Mouse (Mus musculus): ENCODE results near the gene 6030408B16Rik. TPM values are rescaled to one million over a fixed set of nuclear protein-coding genes. Genes with fewer than 3 reads are reported as not detected.

The 6030408B16Rik gene
- total and polyA plus RNA-seq, 2 experiments from 2014 or later = 0.30 to 1.00 TPM

GRCm38 (mm10) chr15:101297988-101298387 lies 5.0 kb downstream of the 6030408B16Rik start:
- Histone ChIP-seq H3K9ac (no peak overlapping the region), H3K36me3 (ENCODE audit: insufficient read depth) (no peaks in the 10 kb centered on the region), H3K4me2 (ENCODE audit: low read depth) (no peak overlapping the region), H3K4me3 (ENCODE audit: low read depth, low read length) (no peak overlapping the region), H3K27me3 (ENCODE audit: insufficient read depth, low read length) (no peaks in the 10 kb centered on the region), H3K9me3 (ENCODE audit: low read length) (no peaks in the 10 kb centered on the region), H3K4me1 (ENCODE audit: insufficient read depth) (no peaks in the 10 kb centered on the region), H3K27ac (ENCODE audit: low read depth, low read length) (no peak overlapping the region)
- DNase-seq (no peak), ATAC-seq (no peak)
- TF ChIP-seq CTCF (IDR thresholded peaks at IDR 0.05; ENCODE audit: low read depth) = no peak
- WGBS = 33% methylated on average over 7 of the region's 7 CpGs

- Histone ChIP-seq H3K4me2 (ENCODE audit: low read depth) (no peak overlapping the region), H3K9me3 (ENCODE audit: low read length) (no peaks in the 10 kb centered on the region), H3K36me3 (ENCODE audit: insufficient read depth) (no peaks in the 10 kb centered on the region), H3K27ac (ENCODE audit: low read depth, low read length) (no peak overlapping the region), H3K9ac (no peak overlapping the region), H3K4me1 (ENCODE audit: insufficient read depth) (no peaks in the 10 kb centered on the region), H3K27me3 (ENCODE audit: insufficient read depth, low read length) (no peaks in the 10 kb centered on the region), H3K4me3 (ENCODE audit: low read depth, low read length) (no peak overlapping the region)
- no peak for TF ChIP-seq CTCF (IDR thresholded peaks at IDR 0.05; ENCODE audit: low read depth)
- ATAC-seq (no peak), DNase-seq (no peak)
- WGBS = 17% methylated on average over 7 of the region's 7 CpGs
These were observed 5.5 kb downstream of the 6030408B16Rik start for GRCm38 (mm10) chr15:101298550-101298949.

GRCm38 (mm10) chr15:101299480-101299960 lies 6.5 kb downstream of the 6030408B16Rik start:
- Histone ChIP-seq H3K27me3 (ENCODE audit: insufficient read depth, low read length) (no peaks in the 10 kb centered on the region), H3K9ac (no peak overlapping the region), H3K4me2 (ENCODE audit: low read depth) (no peak overlapping the region), H3K4me3 (ENCODE audit: low read depth, low read length) (no peak overlapping the region), H3K9me3 (ENCODE audit: low read length) (no peaks in the 10 kb centered on the region), H3K4me1 (ENCODE audit: insufficient read depth) (no peaks in the 10 kb centered on the region), H3K27ac (ENCODE audit: low read depth, low read length) (no peak overlapping the region), H3K36me3 (ENCODE audit: insufficient read depth) (no peaks in the 10 kb centered on the region)
- no peak for ATAC-seq
- 88% methylated on average over 14 of the region's 14 CpGs for WGBS
- no peak for TF ChIP-seq CTCF (IDR thresholded peaks at IDR 0.05; ENCODE audit: low read depth)
- no peak for DNase-seq

DNA sequence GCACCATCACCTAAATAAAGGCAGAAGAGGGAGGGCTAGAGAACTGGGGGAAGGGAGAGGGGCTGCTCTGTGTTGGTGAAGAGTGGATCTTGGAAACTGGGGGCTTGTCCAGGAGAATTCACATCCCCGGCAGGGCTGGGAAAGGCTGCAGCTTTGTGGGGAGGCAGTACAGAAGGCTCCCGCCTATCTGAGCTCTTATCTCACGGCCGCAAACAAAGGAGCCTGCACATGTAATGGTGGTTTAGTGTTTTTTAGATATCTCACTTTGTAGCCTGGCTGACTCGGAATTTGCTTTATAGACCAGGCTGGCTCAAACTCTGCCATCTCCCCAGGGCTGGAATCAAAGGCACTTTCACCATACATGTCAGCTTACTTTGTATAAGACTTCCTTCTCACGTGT lies 7.1 kb downstream of the 6030408B16Rik start:
- 76% methylated on average over 6 of the region's 6 CpGs for WGBS
- TF ChIP-seq CTCF (IDR thresholded peaks at IDR 0.05; ENCODE audit: low read depth) = no peak
- no peaks in the 10 kb centered on the region for H3K9me3 ChIP-seq (ENCODE audit: low read length)

GRCm38 (mm10) chr15:101302201-101302600 lies 9.2 kb downstream of the 6030408B16Rik start:
- WGBS = 82% methylated on average over 3 of the region's 3 CpGs
- no peak for ATAC-seq
- H3K27ac ChIP-seq (ENCODE audit: low read depth, low read length) = no peak overlapping the region

More for the DNA sequence above, 7.1 kb downstream of the 6030408B16Rik start:
- no peak overlapping the region for H3K4me2 ChIP-seq (ENCODE audit: low read depth)
- no peaks in the 10 kb centered on the region for H3K4me1 ChIP-seq (ENCODE audit: insufficient read depth)
- H3K4me3 ChIP-seq (ENCODE audit: low read depth, low read length) = no peak overlapping the region
- no peaks in the 10 kb centered on the region for H3K36me3 ChIP-seq (ENCODE audit: insufficient read depth)
- no peaks in the 10 kb centered on the region for H3K27me3 ChIP-seq (ENCODE audit: insufficient read depth, low read length)
- H3K9ac ChIP-seq = no peak overlapping the region
- DNase-seq (no peak), ATAC-seq (no peak)
- no peak overlapping the region for H3K27ac ChIP-seq (ENCODE audit: low read depth, low read length)

DNA sequence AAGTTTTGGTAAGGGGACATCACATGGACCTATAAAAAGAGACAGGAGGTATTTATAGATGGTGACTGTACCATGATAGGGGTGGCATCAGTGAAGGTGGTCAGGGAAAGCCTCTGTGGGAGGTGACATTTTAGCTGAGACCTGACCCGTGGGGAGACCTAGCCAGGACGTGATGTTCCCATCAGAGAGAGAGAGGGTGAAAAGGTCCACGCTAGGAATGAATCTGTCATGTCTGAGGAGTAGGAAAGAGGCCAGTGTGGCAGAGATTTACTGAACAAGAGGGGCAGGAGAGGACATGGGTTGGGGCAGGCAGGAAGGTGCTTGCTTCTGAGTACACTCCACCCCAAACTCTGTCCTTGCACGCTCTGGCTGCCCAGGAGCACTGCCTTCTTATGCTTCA lies 10.8 kb downstream of the 6030408B16Rik start:
- Histone ChIP-seq H3K4me3 (ENCODE audit: low read depth, low read length) (no peak overlapping the region), H3K4me1 (ENCODE audit: insufficient read depth) (no peaks in the 10 kb centered on the region), H3K36me3 (ENCODE audit: insufficient read depth) (no peaks in the 10 kb centered on the region), H3K27me3 (ENCODE audit: insufficient read depth, low read length) (no peaks in the 10 kb centered on the region), H3K9ac (no peak overlapping the region), H3K9me3 (ENCODE audit: low read length) (no peaks in the 10 kb centered on the region), H3K4me2 (ENCODE audit: low read depth) (no peak overlapping the region), H3K27ac (ENCODE audit: low read depth, low read length) (no peak overlapping the region)
- DNase-seq (no peak), ATAC-seq (no peak)
- 92% methylated on average over 4 of the region's 4 CpGs for WGBS
- no peak for TF ChIP-seq CTCF (IDR thresholded peaks at IDR 0.05; ENCODE audit: low read depth)

More at GRCm38 (mm10) chr15:101302201-101302600, 9.2 kb downstream of the 6030408B16Rik start:
- Histone ChIP-seq H3K27me3 (ENCODE audit: insufficient read depth, low read length) (no peaks in the 10 kb centered on the region), H3K4me2 (ENCODE audit: low read depth) (no peak overlapping the region), H3K4me3 (ENCODE audit: low read depth, low read length) (no peak overlapping the region), H3K9me3 (ENCODE audit: low read length) (no peaks in the 10 kb centered on the region), H3K9ac (no peak overlapping the region), H3K4me1 (ENCODE audit: insufficient read depth) (no peaks in the 10 kb centered on the region), H3K36me3 (ENCODE audit: insufficient read depth) (no peaks in the 10 kb centered on the region)
- TF ChIP-seq CTCF (IDR thresholded peaks at IDR 0.05; ENCODE audit: low read depth) = no peak
- no peak for DNase-seq

DNA sequence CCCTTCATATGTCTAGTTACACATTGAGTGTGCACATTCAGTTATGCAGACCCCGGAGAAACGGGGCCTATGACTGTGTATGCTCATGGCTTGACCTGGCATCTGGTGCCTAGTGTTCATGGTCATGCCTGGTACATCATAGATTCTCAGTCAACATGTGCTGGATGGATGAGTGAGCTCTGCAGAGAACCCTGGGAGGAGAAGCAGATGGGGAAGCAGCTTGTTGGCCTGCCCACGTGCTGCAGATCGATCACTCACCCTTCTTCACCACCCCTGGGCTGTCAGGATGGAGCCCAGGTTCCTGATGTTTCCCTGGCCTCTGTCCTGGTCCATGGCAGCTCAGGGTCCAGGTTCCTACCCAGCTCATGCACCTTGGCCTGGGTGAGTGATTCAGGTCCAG lies 13.4 kb downstream of the 6030408B16Rik start:
- Histone ChIP-seq H3K4me3 (ENCODE audit: low read depth, low read length) (no peak overlapping the region), H3K36me3 (ENCODE audit: insufficient read depth) (no peaks in the 10 kb centered on the region), H3K27me3 (ENCODE audit: insufficient read depth, low read length) (no peaks in the 10 kb centered on the region), H3K9ac (no peak overlapping the region), H3K4me1 (ENCODE audit: insufficient read depth) (no peaks in the 10 kb centered on the region), H3K9me3 (ENCODE audit: low read length) (no peaks in the 10 kb centered on the region), H3K27ac (ENCODE audit: low read depth, low read length) (no peak overlapping the region), H3K4me2 (ENCODE audit: low read depth) (no peak overlapping the region)
- 86% methylated on average over 4 of the region's 4 CpGs for WGBS
- no peak for TF ChIP-seq CTCF (IDR thresholded peaks at IDR 0.05; ENCODE audit: low read depth)
- DNase-seq (no peak), ATAC-seq (no peak)
